Mouse (Mus musculus) heart, embryonic 14.5 days (tissue): Measurements from ENCODE around the gene Ak9. TPM values are rescaled to one million over a fixed set of nuclear protein-coding genes. Genes with fewer than 3 reads are reported as not detected.
"Not testable (repeated sequence)": the region's sequence is repeated elsewhere in the genome, so short reads cannot be mapped to it uniquely, and the experiment has no call there.

Experiments
- ATAC-seq: fragments of 200-750 bp; cut with Nextera tagmentation; 2 replicates; pipeline ENCODE4 v1.8.0; 2017; ENCODE audit warnings: low read depth, moderate TSS enrichment; ENCODE audit not compliant: insufficient number of reproducible peaks, insufficient read depth, low FRiP score
- H3K27ac ChIP-seq, 2 experiments: fragments of 200-500 bp in 1 of 2; fragments of 300-500 bp in 1 of 2; sonication (generic) in 1 of 2; replicated peaks in 1 of 2; 2 replicates each; pipeline ENCODE4 v1.5.1; 2012 to 2014; ENCODE audit warnings: low read depth in 2 of 2, low read length in 2 of 2, control low read depth in 1 of 2, mild to moderate bottlenecking in 1 of 2, mixed read lengths in 1 of 2; ENCODE audit not compliant: control insufficient read depth in 1 of 2, insufficient read depth in 1 of 2
- H3K27me3 ChIP-seq: fragments of 300-500 bp; sonication (generic); 2 replicates; pipeline ENCODE4 v1.6.1; 2014; ENCODE audit warnings: mild to moderate bottlenecking, low read length, control low read depth; ENCODE audit not compliant: control insufficient read depth, insufficient read depth
- H3K36me3 ChIP-seq: fragments of 300-500 bp; sonication (generic); 2 replicates; pipeline ENCODE4 v1.6.1; 2014; ENCODE audit warnings: mild to moderate bottlenecking, control low read depth, low read length, mixed read lengths; ENCODE audit not compliant: control insufficient read depth, insufficient read depth
- H3K4me1 ChIP-seq, 2 experiments: fragments of 200-500 bp in 1 of 2; fragments of 300-500 bp in 1 of 2; sonication (generic) in 1 of 2; 2 replicates each; pipeline ENCODE4 v1.6.1; 2012 to 2014; ENCODE audit warnings: low read length in 2 of 2, control low read depth in 1 of 2, mixed read lengths in 1 of 2; ENCODE audit not compliant: control insufficient read depth in 2 of 2, insufficient read depth in 2 of 2
- H3K4me2 ChIP-seq: fragments of 300-500 bp; sonication (generic); 2 replicates; pipeline ENCODE4 v1.6.1; 2014; ENCODE audit warnings: mild to moderate bottlenecking, low read length
- H3K4me3 ChIP-seq, 2 experiments: fragments of 200-500 bp in 1 of 2; fragments of 300-500 bp in 1 of 2; sonication (generic) in 1 of 2; 2 replicates each; pipeline ENCODE4 v1.5.1; 2012 to 2014; ENCODE audit warnings: low read length in 2 of 2, mild to moderate bottlenecking in 2 of 2, control low read depth in 1 of 2, low read depth in 1 of 2, moderate library complexity in 1 of 2; ENCODE audit not compliant: control insufficient read depth in 1 of 2, insufficient read depth in 1 of 2
- H3K9ac ChIP-seq: fragments of 300-500 bp; sonication (generic); 2 replicates; pipeline ENCODE4 v1.6.1; 2014; ENCODE audit warnings: mild to moderate bottlenecking, low read length
- H3K9me3 ChIP-seq: fragments of 300-500 bp; sonication (generic); 2 replicates; pipeline ENCODE4 v1.6.1; 2016; ENCODE audit warnings: low read length, control low read depth; ENCODE audit not compliant: control insufficient read depth
- WGBS: fragments of 180-500 bp; shearing (Covaris S2); extraction: QIAGEN DNeasy Blood & Tissue Kit; methylation state at CpG from one replicate; pipeline ENCODE4 v1.1.7; 2014; 5-methylcytosine and 5-hydroxymethylcytosine counted together
- polyA plus RNA-seq: library from polyadenylated mRNA; unstranded; fragments of >200 nt; fragmentation: Nextera tagmentation; extraction: Ambion mirVana; gene quantifications from 2 replicates; pipeline ENCODE4 v1.2.1, GENCODE M21; 2014

Ak9 gene
- polyA plus RNA-seq, 1 experiment from 2014 or later: 0.19 TPM

- Histone ChIP-seq H3K27ac (no peak overlapping the region), H3K4me2 (no peak overlapping the region), H3K36me3 (no peaks in the 10 kb centered on the region), H3K4me1 (peaks cover 4 to 8% of the 10 kb centered on the region in 2 experiments; a peak in 3 of 4 replicates), H3K9me3 (no peaks in the 10 kb centered on the region), H3K9ac (no peak overlapping the region), H3K4me3 (no peak overlapping the region), H3K27me3 (no peaks in the 10 kb centered on the region)
- WGBS: 24% methylated on average over 2 of the region's 2 CpGs
- no peak for ATAC-seq
Observed at GRCm38 (mm10) chr10:41403364-41403763, 99.6 kb downstream of the Ak9 start.

- no peak overlapping the region for H3K27ac ChIP-seq
- WGBS: 38% methylated on average over 3 of the region's 3 CpGs
- no peaks in the 10 kb centered on the region for H3K9me3 ChIP-seq
- no peak for ATAC-seq
- H3K4me3 ChIP-seq: no peak overlapping the region
- H3K4me2 ChIP-seq: no peak overlapping the region
- no peak overlapping the region for H3K9ac ChIP-seq
- peaks cover 4 to 8% of the 10 kb centered on the region in 2 experiments; a peak in 3 of 4 replicates for H3K4me1 ChIP-seq
- H3K27me3 ChIP-seq: no peaks in the 10 kb centered on the region
- H3K36me3 ChIP-seq: no peaks in the 10 kb centered on the region
Observed at GRCm38 (mm10) chr10:41403893-41404612, 100.3 kb downstream of the Ak9 start.

GRCm38 (mm10) chr10:41410176-41410575 lies 106.4 kb downstream of the Ak9 start:
- H3K27me3 ChIP-seq, ATAC-seq, H3K27ac ChIP-seq, H3K9ac ChIP-seq, H3K4me1 ChIP-seq, H3K4me3 ChIP-seq, H3K36me3 ChIP-seq, H3K4me2 ChIP-seq: not testable (repeated sequence)
- WGBS: 84% methylated on average over 4 of the region's 4 CpGs
- peaks cover 15% of the 10 kb centered on the region for H3K9me3 ChIP-seq

GRCm38 (mm10) chr10:41410821-41411220 lies 107.0 kb downstream of the Ak9 start:
- not testable (repeated sequence) for H3K4me2 ChIP-seq, H3K36me3 ChIP-seq, H3K4me1 ChIP-seq, ATAC-seq, H3K27me3 ChIP-seq, H3K27ac ChIP-seq, H3K9ac ChIP-seq, H3K4me3 ChIP-seq
- peaks cover 22% of the 10 kb centered on the region for H3K9me3 ChIP-seq
- 97% methylated on average over 1 of the region's 1 CpGs for WGBS

- H3K4me2 ChIP-seq, H3K9ac ChIP-seq, H3K4me3 ChIP-seq, H3K4me1 ChIP-seq, H3K27me3 ChIP-seq, ATAC-seq, H3K36me3 ChIP-seq, H3K27ac ChIP-seq: not testable (repeated sequence)
- H3K9me3 ChIP-seq: peaks cover 35% of the 10 kb centered on the region
- 76% methylated on average over 1 of the region's 1 CpGs for WGBS
Observed at GRCm38 (mm10) chr10:41413471-41413870, 109.7 kb downstream of the Ak9 start.

GRCm38 (mm10) chr10:41415368-41415767 lies 111.6 kb downstream of the Ak9 start:
- 83% methylated on average over 2 of the region's 2 CpGs for WGBS

GRCm38 (mm10) chr10:41420496-41421200 lies 116.9 kb downstream of the Ak9 start:
- Histone ChIP-seq H3K9me3 (peaks cover 15% of the 10 kb centered on the region), H3K9ac (no peak overlapping the region), H3K4me3 (no peak overlapping the region), H3K27ac (no peak overlapping the region), H3K4me1 (peaks cover 4 to 9% of the 10 kb centered on the region in 2 experiments), H3K27me3 (no peaks in the 10 kb centered on the region; the same call in 1 of the 2 replicates), H3K4me2 (no peak overlapping the region), H3K36me3 (no peaks in the 10 kb centered on the region)
- ATAC-seq: no peak
- 37% methylated on average over 9 of the region's 9 CpGs for WGBS

More at GRCm38 (mm10) chr10:41415368-41415767, 111.6 kb downstream of the Ak9 start:
- H3K4me1 ChIP-seq, H3K9ac ChIP-seq, H3K4me3 ChIP-seq, H3K27me3 ChIP-seq, H3K36me3 ChIP-seq, H3K4me2 ChIP-seq, ATAC-seq, H3K27ac ChIP-seq: not testable (repeated sequence)
- peaks cover 26% of the 10 kb centered on the region for H3K9me3 ChIP-seq
